Mouse (Mus musculus) CH12.LX (cell line): ENCODE measurements around the gene Chst8.

ENCODE experiments used
- BHLHE40 ChIP-seq: IDR thresholded peaks from 2 replicates; pipeline ENCODE4 v1.6.1; 2011; ENCODE audit warnings: mild to moderate bottlenecking, low read depth, low read length, improper control_type of control experiment
- CTCF ChIP-seq, 2 experiments: IDR thresholded peaks in 1 of 2; conservative IDR thresholded peaks in 1 of 2; 2 replicates each; pipeline ENCODE4 v1.5.1; 2011 to 2012; ENCODE audit warnings: low read depth in 2 of 2, low read length in 2 of 2, improper control_type of control experiment in 1 of 2, inconsistent platforms in 1 of 2, mild to moderate bottlenecking in 1 of 2, moderate library complexity in 1 of 2
- EP300 ChIP-seq: IDR thresholded peaks from 2 replicates; pipeline ENCODE4 v1.6.1; 2011; ENCODE audit warnings: low read length, improper control_type of control experiment
- POLR2A ChIP-seq: IDR thresholded peaks from 2 replicates; pipeline ENCODE4 v1.6.1; 2011; ENCODE audit warnings: low read depth, mild to moderate bottlenecking, improper control_type of control experiment, low read length
- POLR2AphosphoS2 ChIP-seq: IDR thresholded peaks from 2 replicates; pipeline ENCODE4 v1.6.1; 2011; ENCODE audit warnings: low read depth, low read length, improper control_type of control experiment
- RCOR1 ChIP-seq: conservative IDR thresholded peaks from 2 replicates; pipeline ENCODE4 v1.6.1; 2012; ENCODE audit warnings: low read depth, mild to moderate bottlenecking, inconsistent platforms, low read length, improper control_type of control experiment
- TCF12 ChIP-seq: IDR thresholded peaks from 2 replicates; pipeline ENCODE4 v1.6.1; 2014; ENCODE audit warnings: low read depth, mild to moderate bottlenecking, inconsistent platforms, low read length, improper control_type of control experiment

- TF ChIP-seq EP300, result no peak
- TF ChIP-seq POLR2A, result no peak
- no peak for TF ChIP-seq RCOR1
- no peak for TF ChIP-seq CTCF (conservative IDR thresholded peaks at IDR 0.05 in 1 of 2, IDR thresholded peaks at IDR 0.05 in 1 of 2; ENCODE audit: low read depth in 2 of 2, low read length in 2 of 2)
- no peak for TF ChIP-seq TCF12
- no peak for TF ChIP-seq BHLHE40
- no peak for TF ChIP-seq POLR2AphosphoS2
Observed at GRCm38 (mm10) chr7:34636661-34637060, 175.8 kb downstream of the Chst8 start.
